Mouse (Mus musculus) heart, embryonic 12.5 days (tissue): ENCODE measurements around the gene Pla2g16. TPM values are rescaled to one million over a fixed set of nuclear protein-coding genes. Genes with fewer than 3 reads are reported as not detected.

ENCODE experiments used
- ATAC-seq: fragments of 200-750 bp; cut with Nextera tagmentation; 2 replicates; pipeline ENCODE4 v1.8.0; 2017; ENCODE audit warnings: moderate TSS enrichment, moderate library complexity; ENCODE audit not compliant: insufficient number of reproducible peaks, low FRiP score
- H3K27ac ChIP-seq: fragments of 300-500 bp; sonication (generic); 2 replicates; pipeline ENCODE4 v1.5.1; 2016; ENCODE audit warnings: mild to moderate bottlenecking, moderate library complexity; ENCODE audit not compliant: poor library complexity, severe bottlenecking
- H3K27me3 ChIP-seq: fragments of 300-500 bp; sonication (generic); replicated peaks from 2 replicates; pipeline ENCODE4 v1.6.1; 2016; ENCODE audit warnings: mild to moderate bottlenecking, moderate library complexity
- H3K36me3 ChIP-seq: fragments of 300-500 bp; sonication (generic); 2 replicates; pipeline ENCODE4 v1.6.1; 2016; ENCODE audit warnings: mild to moderate bottlenecking, moderate library complexity
- H3K4me1 ChIP-seq: fragments of 300-500 bp; sonication (generic); replicated peaks from 2 replicates; pipeline ENCODE4 v1.6.1; 2016; ENCODE audit warnings: mild to moderate bottlenecking
- H3K4me2 ChIP-seq: fragments of 300-500 bp; sonication (generic); 2 replicates; pipeline ENCODE4 v1.6.1; 2016; ENCODE audit warnings: mild to moderate bottlenecking, moderate library complexity
- H3K4me3 ChIP-seq: fragments of 300-500 bp; sonication (generic); 2 replicates; pipeline ENCODE4 v1.5.1; 2016; ENCODE audit warnings: mild to moderate bottlenecking
- H3K9ac ChIP-seq: fragments of 300-500 bp; sonication (generic); 2 replicates; pipeline ENCODE4 v1.6.1; 2016; ENCODE audit warnings: mild to moderate bottlenecking, moderate library complexity
- H3K9me3 ChIP-seq: fragments of 300-500 bp; sonication (generic); replicated peaks from 2 replicates; pipeline ENCODE4 v1.6.1; 2016; ENCODE audit warnings: mild to moderate bottlenecking, moderate library complexity
- WGBS: fragments of 180-500 bp; shearing (Covaris S2); methylation state at CpG from one replicate; pipeline ENCODE4 v1.1.7; 2016; 5-methylcytosine and 5-hydroxymethylcytosine counted together
- polyA plus RNA-seq: library from polyadenylated mRNA; unstranded; fragments of >200 nt; fragmentation: Nextera tagmentation; extraction: Ambion mirVana; gene quantifications from 2 replicates; pipeline ENCODE4 v1.2.1, GENCODE M21; 2016

The Pla2g16 gene
- 51.8 and 53.1 TPM in 2 replicates for polyA plus RNA-seq

GRCm38 (mm10) chr19:7557328-7557822 is at the start of gene Pla2g16:
Gene Pla2g16, plus strand, starts transcription at chr19:7557459.
- Histone ChIP-seq H3K27ac (peak within 1 kb of the TSS; percentile 46), H3K9me3 (no peaks in the 10 kb centered on the region)

GRCm38 (mm10) chr19:7508026-7508425 is 49.2 kb upstream of the Pla2g16 start:
- no peak overlapping the region for H3K4me2 ChIP-seq
- no peaks in the 10 kb centered on the region for H3K9me3 ChIP-seq
- WGBS: 54% methylated on average over 4 of the region's 4 CpGs
- H3K4me3 ChIP-seq: no peak overlapping the region
- H3K9ac ChIP-seq: no peak overlapping the region
- ATAC-seq: no peak
- no peak overlapping the region for H3K27ac ChIP-seq
- H3K27me3 ChIP-seq: no peaks in the 10 kb centered on the region
- H3K36me3 ChIP-seq: peaks cover 23% of the 10 kb centered on the region
- peaks cover 10% of the 10 kb centered on the region for H3K4me1 ChIP-seq

More at GRCm38 (mm10) chr19:7557328-7557822, at the start of gene Pla2g16:
- peak; percentile 89 for ATAC-seq
- under 1% methylated on average over 27 of the region's 27 CpGs for WGBS
- Histone ChIP-seq H3K36me3 (peaks cover 8% of the 10 kb centered on the region), H3K4me2 (peak within 1 kb of the TSS; percentile 69), H3K27me3 (no peaks in the 10 kb centered on the region), H3K4me3 (peak within 1 kb of the TSS; percentile 57), H3K9ac (peak within 1 kb of the TSS; percentile 69), H3K4me1 (peaks cover 43% of the 10 kb centered on the region)

- ATAC-seq: no peak
- H3K9ac ChIP-seq: no peak overlapping the region
- peaks cover 7% of the 10 kb centered on the region; the same call in 1 of the 2 replicates for H3K4me1 ChIP-seq
- WGBS: 75% methylated on average over 1 of the region's 1 CpGs
- H3K36me3 ChIP-seq: peaks cover 35% of the 10 kb centered on the region
- no peak overlapping the region for H3K4me2 ChIP-seq
- H3K27ac ChIP-seq: no peak overlapping the region
- no peaks in the 10 kb centered on the region for H3K9me3 ChIP-seq
- H3K4me3 ChIP-seq: no peak overlapping the region
- no peaks in the 10 kb centered on the region for H3K27me3 ChIP-seq
These were observed 40.8 kb upstream of the Pla2g16 start for GRCm38 (mm10) chr19:7516437-7516836.

GRCm38 (mm10) chr19:7521619-7522018 is 35.6 kb upstream of the Pla2g16 start:
- Histone ChIP-seq H3K27ac (no peak overlapping the region), H3K4me3 (no peak overlapping the region), H3K27me3 (no peaks in the 10 kb centered on the region), H3K9me3 (no peaks in the 10 kb centered on the region; the same call in 1 of the 2 replicates), H3K4me2 (no peak overlapping the region), H3K36me3 (peaks cover 56% of the 10 kb centered on the region), H3K9ac (no peak overlapping the region), H3K4me1 (peaks cover 7% of the 10 kb centered on the region; the same call in 1 of the 2 replicates)
- no peak for ATAC-seq
- 86% methylated on average over 3 of the region's 3 CpGs for WGBS

GRCm38 (mm10) chr19:7522856-7523255 is 34.4 kb upstream of the Pla2g16 start:
- ATAC-seq: no peak
- no peaks in the 10 kb centered on the region; the same call in 1 of the 2 replicates for H3K9me3 ChIP-seq
- H3K9ac ChIP-seq: no peak overlapping the region
- H3K4me2 ChIP-seq: no peak overlapping the region
- WGBS: 92% methylated on average over 2 of the region's 2 CpGs
- H3K27me3 ChIP-seq: no peaks in the 10 kb centered on the region
- H3K4me1 ChIP-seq: peaks cover 7% of the 10 kb centered on the region; the same call in 1 of the 2 replicates
- H3K27ac ChIP-seq: no peak overlapping the region
- H3K36me3 ChIP-seq: peaks cover 48% of the 10 kb centered on the region
- H3K4me3 ChIP-seq: no peak overlapping the region

- peaks cover 47% of the 10 kb centered on the region for H3K36me3 ChIP-seq
- H3K9ac ChIP-seq: no peak overlapping the region
- peaks cover 7% of the 10 kb centered on the region; the same call in 1 of the 2 replicates for H3K4me1 ChIP-seq
- no peak overlapping the region for H3K27ac ChIP-seq
- H3K9me3 ChIP-seq: no peaks in the 10 kb centered on the region; the same call in 1 of the 2 replicates
- H3K4me3 ChIP-seq: no peak overlapping the region
- no peak for ATAC-seq
- H3K27me3 ChIP-seq: no peaks in the 10 kb centered on the region
- WGBS: 91% methylated on average over 1 of the region's 1 CpGs
- H3K4me2 ChIP-seq: no peak overlapping the region
These were observed 34.0 kb upstream of the Pla2g16 start for GRCm38 (mm10) chr19:7523292-7523691.

- Histone ChIP-seq H3K4me1 (peaks cover 4% of the 10 kb centered on the region; the same call in 1 of the 2 replicates), H3K36me3 (peaks cover 43% of the 10 kb centered on the region)
- ATAC-seq: no peak
These were observed 33.5 kb upstream of the Pla2g16 start for GRCm38 (mm10) chr19:7523781-7524180.

GRCm38 (mm10) chr19:7524879-7525278 is 32.4 kb upstream of the Pla2g16 start:
- Histone ChIP-seq H3K4me2 (no peak overlapping the region), H3K9me3 (no peaks in the 10 kb centered on the region; the same call in 1 of the 2 replicates), H3K27me3 (no peaks in the 10 kb centered on the region), H3K4me1 (no peaks in the 10 kb centered on the region), H3K27ac (no peak overlapping the region), H3K9ac (no peak overlapping the region), H3K36me3 (peaks cover 43% of the 10 kb centered on the region), H3K4me3 (no peak overlapping the region)
- 75% methylated on average over 3 of the region's 3 CpGs for WGBS
- ATAC-seq: no peak

More at GRCm38 (mm10) chr19:7523781-7524180, 33.5 kb upstream of the Pla2g16 start:
- Histone ChIP-seq H3K9me3 (no peaks in the 10 kb centered on the region; the same call in 1 of the 2 replicates), H3K9ac (no peak overlapping the region), H3K27ac (no peak overlapping the region), H3K4me3 (no peak overlapping the region), H3K4me2 (no peak overlapping the region), H3K27me3 (no peaks in the 10 kb centered on the region)

- WGBS: 42% methylated on average over 7 of the region's 7 CpGs
- Histone ChIP-seq H3K36me3 (peaks cover 47% of the 10 kb centered on the region), H3K4me1 (no peaks in the 10 kb centered on the region), H3K9ac (no peak overlapping the region), H3K9me3 (no peaks in the 10 kb centered on the region), H3K4me3 (no peak overlapping the region), H3K27ac (no peak overlapping the region), H3K4me2 (no peak overlapping the region), H3K27me3 (no peaks in the 10 kb centered on the region)
- ATAC-seq: no peak
These were observed 28.4 kb upstream of the Pla2g16 start for GRCm38 (mm10) chr19:7528639-7529428.

GRCm38 (mm10) chr19:7531906-7532305 is 25.4 kb upstream of the Pla2g16 start:
- Histone ChIP-seq H3K4me1 (no peaks in the 10 kb centered on the region), H3K9ac (no peak overlapping the region), H3K9me3 (no peaks in the 10 kb centered on the region), H3K4me2 (no peak overlapping the region), H3K36me3 (peaks cover 49% of the 10 kb centered on the region), H3K27me3 (no peaks in the 10 kb centered on the region), H3K4me3 (no peak overlapping the region), H3K27ac (no peak overlapping the region)
- no peak for ATAC-seq
- WGBS: 92% methylated on average over 5 of the region's 5 CpGs

GRCm38 (mm10) chr19:7533891-7534290 is 23.4 kb upstream of the Pla2g16 start:
- Histone ChIP-seq H3K36me3 (peaks cover 48% of the 10 kb centered on the region), H3K27me3 (no peaks in the 10 kb centered on the region), H3K27ac (no peak overlapping the region), H3K4me1 (no peaks in the 10 kb centered on the region), H3K9ac (no peak overlapping the region), H3K4me2 (no peak overlapping the region), H3K4me3 (no peak overlapping the region), H3K9me3 (no peaks in the 10 kb centered on the region)
- ATAC-seq: no peak
- 87% methylated on average over 5 of the region's 5 CpGs for WGBS
